Mouse (Mus musculus) MEL (cell line): Measurements from ENCODE around the gene Jag2. TPM values are rescaled to one million over a fixed set of nuclear protein-coding genes. Genes with fewer than 3 reads are reported as not detected.

Source experiments
- DNase-seq: peaks from one replicate; pipeline ENCODE4 v3.0.0; 2011; ENCODE audit warnings: low read depth, low spot score
- H3K27ac ChIP-seq: 2 replicates; pipeline ENCODE4 v1.5.1; 2012; ENCODE audit warnings: low read depth, mild to moderate bottlenecking, control low read depth, low read length, moderate library complexity; ENCODE audit not compliant: control insufficient read depth
- H3K27me3 ChIP-seq, 2 experiments: fragments of 150-350 bp in 1 of 2; sonication (generic) in 1 of 2; 2 replicates each; pipeline ENCODE4 v1.6.1; 2012; ENCODE audit warnings: low read length in 2 of 2, mild to moderate bottlenecking in 2 of 2, improper control_type of control experiment in 1 of 2, moderate library complexity in 1 of 2; ENCODE audit not compliant: insufficient read depth in 2 of 2, control insufficient read depth in 1 of 2
- H3K36me3 ChIP-seq, 2 experiments: 2 replicates each; pipeline ENCODE4 v1.6.1; 2012 to 2014; ENCODE audit warnings: low read length in 2 of 2, improper control_type of control experiment in 1 of 2, inconsistent platforms in 1 of 2, mild to moderate bottlenecking in 1 of 2; ENCODE audit not compliant: insufficient read depth in 2 of 2, control insufficient read depth in 1 of 2
- H3K4me1 ChIP-seq, 2 experiments: fragments of 150-350 bp in 1 of 2; sonication (generic) in 1 of 2; 2 replicates each; pipeline ENCODE4 v1.6.1; 2012; ENCODE audit warnings: low read length in 2 of 2, improper control_type of control experiment in 1 of 2, mild to moderate bottlenecking in 1 of 2; ENCODE audit not compliant: insufficient read depth in 2 of 2, control insufficient read depth in 1 of 2
- H3K4me3 ChIP-seq, 2 experiments: fragments of 150-350 bp in 1 of 2; sonication (generic) in 1 of 2; 2 replicates each; pipeline ENCODE4 v1.5.1; 2012; ENCODE audit warnings: low read depth in 2 of 2, low read length in 2 of 2, mild to moderate bottlenecking in 2 of 2, moderate library complexity in 2 of 2, control low read depth in 1 of 2, improper control_type of control experiment in 1 of 2; ENCODE audit not compliant: control insufficient read depth in 1 of 2, insufficient read depth in 1 of 2
- H3K79me2 ChIP-seq: 2 replicates; pipeline ENCODE4 v1.6.1; 2012; ENCODE audit warnings: mild to moderate bottlenecking, low read length, moderate library complexity; ENCODE audit not compliant: control insufficient read depth, poor library complexity, insufficient read depth
- H3K9ac ChIP-seq: 2 replicates; pipeline ENCODE4 v1.6.1; 2012; ENCODE audit warnings: low read depth, mild to moderate bottlenecking, control low read depth, low read length, moderate library complexity; ENCODE audit not compliant: control insufficient read depth, poor library complexity, severe bottlenecking
- H3K9me3 ChIP-seq: fragments of 150-350 bp; sonication (generic); replicated peaks from 2 replicates; pipeline ENCODE4 v1.6.1; 2012; ENCODE audit warnings: mild to moderate bottlenecking, low read length, improper control_type of control experiment, moderate library complexity; ENCODE audit not compliant: insufficient read depth
- BHLHE40 ChIP-seq: IDR thresholded peaks from 2 replicates; pipeline ENCODE4 v1.6.1; 2012; ENCODE audit warnings: low read depth, mild to moderate bottlenecking, inconsistent platforms, low read length, improper control_type of control experiment, borderline replicate concordance
- CTCF ChIP-seq, 3 experiments: IDR thresholded peaks in 2 of 3; conservative IDR thresholded peaks in 1 of 3; 2 replicates each; pipeline ENCODE4 v1.5.1; 2011 to 2012; ENCODE audit warnings: low read length in 3 of 3, low read depth in 2 of 3, mild to moderate bottlenecking in 2 of 3, improper control_type of control experiment in 1 of 3, inconsistent platforms in 1 of 3, mixed read lengths in 1 of 3, moderate library complexity in 1 of 3; ENCODE audit not compliant: control insufficient read depth in 1 of 3, insufficient read depth in 1 of 3, poor library complexity in 1 of 3, severe bottlenecking in 1 of 3
- ELF1 ChIP-seq: IDR thresholded peaks from 2 replicates; pipeline ENCODE4 v1.6.1; 2014; ENCODE audit warnings: low read depth, mild to moderate bottlenecking, inconsistent platforms, low read length, improper control_type of control experiment, moderate library complexity
- ETS1 ChIP-seq: IDR thresholded peaks from 2 replicates; pipeline ENCODE4 v1.6.1; 2012; ENCODE audit warnings: low read depth, mild to moderate bottlenecking, inconsistent platforms, low read length, improper control_type of control experiment, moderate library complexity
- GABPA ChIP-seq: IDR thresholded peaks from 2 replicates; pipeline ENCODE4 v1.6.1; 2012; ENCODE audit warnings: low read depth, mild to moderate bottlenecking, inconsistent platforms, low read length, improper control_type of control experiment, moderate library complexity
- HCFC1 ChIP-seq: IDR thresholded peaks from 2 replicates; pipeline ENCODE4 v1.6.1; 2012; ENCODE audit warnings: low read depth, mild to moderate bottlenecking, inconsistent platforms, low read length, improper control_type of control experiment, moderate library complexity
- MAFK ChIP-seq: IDR thresholded peaks from 2 replicates; pipeline ENCODE4 v1.6.1; 2011; ENCODE audit warnings: low read depth, mild to moderate bottlenecking, low read length, improper control_type of control experiment, borderline replicate concordance
- MAX ChIP-seq: IDR thresholded peaks from 2 replicates; pipeline ENCODE4 v1.6.1; 2011; ENCODE audit warnings: low read length, improper control_type of control experiment
- MAZ ChIP-seq: IDR thresholded peaks from 2 replicates; pipeline ENCODE4 v1.6.1; 2012; ENCODE audit warnings: low read depth, mild to moderate bottlenecking, inconsistent platforms, low read length, improper control_type of control experiment
- MXI1 ChIP-seq: IDR thresholded peaks from 2 replicates; pipeline ENCODE4 v1.6.1; 2011; ENCODE audit warnings: mild to moderate bottlenecking, low read depth, low read length, improper control_type of control experiment
- MYC ChIP-seq: IDR thresholded peaks from 2 replicates; pipeline ENCODE4 v1.6.1; 2011; ENCODE audit warnings: low read depth, mild to moderate bottlenecking, low read length, improper control_type of control experiment, moderate library complexity
- RCOR1 ChIP-seq: IDR thresholded peaks from 2 replicates; pipeline ENCODE4 v1.6.1; 2012; ENCODE audit warnings: low read depth, mild to moderate bottlenecking, inconsistent platforms, low read length, improper control_type of control experiment
- SIN3A ChIP-seq: IDR thresholded peaks from 2 replicates; pipeline ENCODE4 v1.6.1; 2012; ENCODE audit warnings: low read length, improper control_type of control experiment, inconsistent platforms
- TBP ChIP-seq: IDR thresholded peaks from 2 replicates; pipeline ENCODE4 v1.8.0; 2011; ENCODE audit warnings: low read depth, low read length, improper control_type of control experiment
- TCF12 ChIP-seq: IDR thresholded peaks from 2 replicates; pipeline ENCODE4 v1.6.1; 2014; ENCODE audit warnings: low read depth, mild to moderate bottlenecking, inconsistent platforms, low read length, improper control_type of control experiment, moderate library complexity
- UBTF ChIP-seq: IDR thresholded peaks from 2 replicates; pipeline ENCODE4 v1.6.1; 2012; ENCODE audit warnings: low read depth, mild to moderate bottlenecking, inconsistent platforms, low read length, improper control_type of control experiment, moderate library complexity, borderline replicate concordance; ENCODE audit not compliant: insufficient read depth
- USF1 ChIP-seq: IDR thresholded peaks from 2 replicates; pipeline ENCODE4 v1.6.1; 2014; ENCODE audit warnings: low read depth, mild to moderate bottlenecking, inconsistent platforms, low read length, improper control_type of control experiment, moderate library complexity
- polyA plus RNA-seq, 2 experiments: library from polyadenylated mRNA; stranded (reverse) in 1 of 2; unstranded in 1 of 2; fragments of >175 nt in 1 of 2; fragments of >200 nt in 1 of 2; gene quantifications; 2 replicates each; pipeline versions ENCODE4 v1.2.1 to v1.2.4; 2012; ENCODE audit warnings: low replicate concordance in 2 of 2, low read depth in 1 of 2; ENCODE audit not compliant: insufficient read length in 2 of 2, insufficient read depth in 1 of 2, missing spikeins in 1 of 2
- total RNA-seq: library from RNA; depleted of rRNA; stranded (reverse); fragments of 300-350 nt; gene quantifications from 2 replicates; pipeline ENCODE4 v1.2.3, GENCODE M21; 2012

Jag2 gene
- total and polyA plus RNA-seq, 3 experiments: 1.0 to 3.9 TPM; not detected in 1

- peaks cover 0 to 5% of the 10 kb centered on the region in 2 experiments; a peak in 1 of 4 replicates for H3K36me3 ChIP-seq
- peaks cover 6 to 20% of the 10 kb centered on the region in 2 experiments for H3K4me1 ChIP-seq
- no peaks in the 10 kb centered on the region for H3K27me3 ChIP-seq
- peak overlapping the region; percentile 18 for H3K9ac ChIP-seq
- TF ChIP-seq TCF12: 0 out of 2 replicates have a peak, but pooled peaks have one; percentile 28
- 0 out of 2 replicates have a peak, but pooled peaks have one; percentile 29 for TF ChIP-seq RCOR1
- TF ChIP-seq ETS1: 0 out of 2 replicates have a peak, but pooled peaks have one; percentile 19
- TF ChIP-seq ELF1: 0 out of 2 replicates have a peak, but pooled peaks have one; percentile 34
- no peak for TF ChIP-seq MAX
- no peak for TF ChIP-seq USF1
- no peak for TF ChIP-seq TBP
- 0 out of 2 replicates have a peak, but pooled peaks have one; percentile 28 for TF ChIP-seq HCFC1
- peak; percentile 54; the same call in 1 of the 2 replicates for TF ChIP-seq SIN3A
- peak; percentile 41; the same call in 1 of the 2 replicates for TF ChIP-seq MXI1
- no peaks in the 10 kb centered on the region for H3K9me3 ChIP-seq
- no peaks in the 10 kb centered on the region for H3K79me2 ChIP-seq
- peak overlapping the region in 1 of 2 experiments; percentile 1; a peak in 1 of 4 replicates for H3K4me3 ChIP-seq
- DNase-seq: peak; percentile 83
- no peak overlapping the region for H3K27ac ChIP-seq
These were observed 58.8 kb downstream of the Jag2 start for GRCm38 (mm10) chr12:112870775-112871174.

- Histone ChIP-seq H3K4me1 (peaks cover 9 to 25% of the 10 kb centered on the region in 2 experiments), H3K27me3 (no peaks in the 10 kb centered on the region)
These were observed 59.8 kb downstream of the Jag2 start for GRCm38 (mm10) chr12:112869783-112870204.

More at GRCm38 (mm10) chr12:112869783-112870204, 59.8 kb downstream of the Jag2 start:
- peak; percentile 45 for DNase-seq
- H3K9ac ChIP-seq: no peak overlapping the region
- no peaks in the 10 kb centered on the region for H3K9me3 ChIP-seq
- H3K79me2 ChIP-seq: no peaks in the 10 kb centered on the region
- peaks cover 0 to 7% of the 10 kb centered on the region in 2 experiments; a peak in 1 of 4 replicates for H3K36me3 ChIP-seq
- TF ChIP-seq MXI1: peak; percentile 88
- no peak for TF ChIP-seq CTCF (IDR thresholded peaks at IDR 0.05 in 2 of 3, conservative IDR thresholded peaks at IDR 0.05 in 1 of 3; ENCODE audit: control insufficient read depth in 1 of 3, insufficient read depth in 1 of 3, low read depth in 2 of 3, low read length in 3 of 3, poor library complexity in 1 of 3, severe bottlenecking in 1 of 3)
- peak; percentile 90 for TF ChIP-seq BHLHE40
- TF ChIP-seq GABPA: no peak
- peak; percentile 83 for TF ChIP-seq MAX
- no peak for TF ChIP-seq MAFK
- no peak for TF ChIP-seq UBTF
- TF ChIP-seq MAZ: 0 out of 2 replicates have a peak, but pooled peaks have one; percentile 22
- peak; percentile 53 for TF ChIP-seq USF1
- TF ChIP-seq SIN3A: peak; percentile 25; the same call in 1 of the 2 replicates
- peak; percentile 54; the same call in 1 of the 2 replicates for TF ChIP-seq MYC
- TF ChIP-seq ETS1: no peak
- H3K4me3 ChIP-seq: no peak overlapping the region
- no peak overlapping the region for H3K27ac ChIP-seq
